Comparison of ENCODE assay signal across 10 mouse cellular contexts in genomic region chr14:31604916-31605315, GRCm38 (mm10). TPM values are rescaled to one million over a fixed set of nuclear protein-coding genes. Genes with fewer than 3 reads are reported as not detected.
DNase-seq lines count a peak whose midpoint lies in the region; ATAC-seq and TF ChIP-seq lines count a peak whose summit lies in the region.
"Had no signal": no experiment of that assay in that cellular context is flagged by ENCODE, and none has a peak within 500 bp of the region (broad histone marks: within the 10 kb centered on the region; RNA-seq: fewer than 3 reads in every experiment).

No protein-coding gene starts in this region.

- no peaks in the 10 kb centered on the region for H3K36me3 ChIP-seq in forebrain, postnatal 0 days (ENCODE audit: insufficient read depth)
- H3K36me3 ChIP-seq in forebrain, embryonic 16.5 days (ENCODE audit: control insufficient read depth, insufficient read depth) = no peaks in the 10 kb centered on the region
- H3K36me3 ChIP-seq in midbrain, postnatal 0 days (ENCODE audit: insufficient read depth, low read length) = no peaks in the 10 kb centered on the region
- H3K36me3 ChIP-seq in midbrain, embryonic 10.5 days = no peaks in the 10 kb centered on the region
- H3K36me3 ChIP-seq in intestine, embryonic 15.5 days = no peaks in the 10 kb centered on the region
- H3K36me3 ChIP-seq: embryonic facial prominence, embryonic 12.5 days; hindbrain, embryonic 15.5 days had no signal

- TF ChIP-seq CTCF in forebrain, postnatal 0 days (IDR thresholded peaks at IDR 0.05; ENCODE audit: low read depth) = peak; percentile 19; the same call in 1 of the 2 replicates
- TF ChIP-seq CTCF in midbrain, postnatal 0 days (IDR thresholded peaks at IDR 0.05) = peak; percentile 69

- no peak for DNase-seq in forebrain, postnatal 0 days
- peak; percentile 40 for DNase-seq in midbrain, postnatal 0 days (ENCODE audit: low spot score)
- no peak for DNase-seq in midbrain, embryonic 10.5 days (ENCODE audit: low spot score)
- peak; percentile 20 to 46 for DNase-seq in heart, postnatal 14 days
- peak; percentile 68 for DNase-seq in thymus, postnatal 14 days
- DNase-seq in urinary bladder, postnatal 14 days (ENCODE audit: low spot score) = no peak

- intact Hi-C loops in heart, postnatal 14 days (cut with DNase I) = loop anchor here (1.0 to 10.0 kb wide), 2 partner anchors 86 to 240 kb away; no protein-coding TSS in a partner anchor

- H3K4me2 ChIP-seq in forebrain, postnatal 0 days (ENCODE audit: low read depth) = no peak overlapping the region
- H3K4me2 ChIP-seq in forebrain, embryonic 16.5 days (ENCODE audit: low read length) = no peak overlapping the region
- H3K4me2 ChIP-seq in midbrain, postnatal 0 days (ENCODE audit: low read depth, low read length, poor library complexity, severe bottlenecking) = no peak overlapping the region
- H3K4me2 ChIP-seq in intestine, embryonic 15.5 days (replicated peaks) = no peak overlapping the region
- H3K4me2 ChIP-seq: embryonic facial prominence, embryonic 12.5 days; hindbrain, embryonic 15.5 days had no signal

- H3K4me3 ChIP-seq in forebrain, postnatal 0 days (ENCODE audit: low read depth, low read length) = no peak overlapping the region
- H3K4me3 ChIP-seq in forebrain, embryonic 16.5 days (replicated peaks; ENCODE audit: low read length) = no peak overlapping the region
- H3K4me3 ChIP-seq in midbrain, postnatal 0 days (ENCODE audit: low read depth, low read length) = no peak overlapping the region
- no peak overlapping the region for H3K4me3 ChIP-seq in midbrain, embryonic 10.5 days
- H3K4me3 ChIP-seq in intestine, embryonic 15.5 days (replicated peaks) = no peak overlapping the region
- H3K4me3 ChIP-seq: embryonic facial prominence, embryonic 12.5 days; hindbrain, embryonic 15.5 days had no signal

- no peak overlapping the region for H3K9ac ChIP-seq in forebrain, postnatal 0 days
- H3K9ac ChIP-seq in forebrain, embryonic 16.5 days (replicated peaks; ENCODE audit: low read depth, low read length) = no peak overlapping the region
- no peak overlapping the region for H3K9ac ChIP-seq in midbrain, postnatal 0 days (replicated peaks; ENCODE audit: low read length, poor library complexity, severe bottlenecking)
- no peak overlapping the region for H3K9ac ChIP-seq in intestine, embryonic 15.5 days
- H3K9ac ChIP-seq: embryonic facial prominence, embryonic 12.5 days; hindbrain, embryonic 15.5 days had no signal

- H3K4me1 ChIP-seq in forebrain, postnatal 0 days (ENCODE audit: insufficient read depth) = no peaks in the 10 kb centered on the region
- no peaks in the 10 kb centered on the region for H3K4me1 ChIP-seq in forebrain, embryonic 16.5 days (replicated peaks; ENCODE audit: control insufficient read depth, insufficient read depth, low read length)
- no peaks in the 10 kb centered on the region for H3K4me1 ChIP-seq in midbrain, postnatal 0 days (ENCODE audit: insufficient read depth, low read length)
- no peaks in the 10 kb centered on the region for H3K4me1 ChIP-seq in midbrain, embryonic 10.5 days
- no peaks in the 10 kb centered on the region for H3K4me1 ChIP-seq in intestine, embryonic 15.5 days (replicated peaks)
- H3K4me1 ChIP-seq: embryonic facial prominence, embryonic 12.5 days; hindbrain, embryonic 15.5 days had no signal

- no peak for ATAC-seq in forebrain, postnatal 0 days
- no peak for ATAC-seq in forebrain, embryonic 16.5 days
- ATAC-seq in midbrain, postnatal 0 days (ENCODE audit: low FRiP score) = no peak
- ATAC-seq in intestine, embryonic 15.5 days = no peak

- H3K9me3 ChIP-seq in forebrain, postnatal 0 days (ENCODE audit: low read length) = no peaks in the 10 kb centered on the region
- H3K9me3 ChIP-seq in forebrain, embryonic 16.5 days (ENCODE audit: control insufficient read depth, low read length) = no peaks in the 10 kb centered on the region
- no peaks in the 10 kb centered on the region for H3K9me3 ChIP-seq in midbrain, postnatal 0 days (ENCODE audit: low read length)
- no peaks in the 10 kb centered on the region for H3K9me3 ChIP-seq in midbrain, embryonic 10.5 days (replicated peaks)
- H3K9me3 ChIP-seq in intestine, embryonic 15.5 days = no peaks in the 10 kb centered on the region
- H3K9me3 ChIP-seq: embryonic facial prominence, embryonic 12.5 days; hindbrain, embryonic 15.5 days had no signal

- 86% methylated on average over 5 of the region's 5 CpGs for WGBS in forebrain, postnatal 0 days
- 81% methylated on average over 5 of the region's 5 CpGs for WGBS in forebrain, embryonic 16.5 days
- WGBS in midbrain, postnatal 0 days = 80% methylated on average over 5 of the region's 5 CpGs
- WGBS in midbrain, embryonic 10.5 days = 82% methylated on average over 5 of the region's 5 CpGs
- WGBS in intestine, embryonic 15.5 days = 69% methylated on average over 5 of the region's 5 CpGs

- no peak overlapping the region for H3K27ac ChIP-seq in forebrain, postnatal 0 days (ENCODE audit: low read depth, low read length)
- no peak overlapping the region for H3K27ac ChIP-seq in forebrain, embryonic 16.5 days (ENCODE audit: low read length)
- no peak overlapping the region for H3K27ac ChIP-seq in midbrain, postnatal 0 days (ENCODE audit: low read depth, low read length)
- no peak overlapping the region for H3K27ac ChIP-seq in midbrain, embryonic 10.5 days (replicated peaks)
- H3K27ac ChIP-seq in intestine, embryonic 15.5 days = no peak overlapping the region
- H3K27ac ChIP-seq: embryonic facial prominence, embryonic 12.5 days; hindbrain, embryonic 15.5 days had no signal

- no peaks in the 10 kb centered on the region for H3K27me3 ChIP-seq in forebrain, postnatal 0 days (ENCODE audit: insufficient read depth, low read length)
- no peaks in the 10 kb centered on the region for H3K27me3 ChIP-seq in forebrain, embryonic 16.5 days (replicated peaks; ENCODE audit: control insufficient read depth, insufficient read depth, low read length)
- H3K27me3 ChIP-seq in midbrain, postnatal 0 days (ENCODE audit: insufficient read depth, low read length) = no peaks in the 10 kb centered on the region
- H3K27me3 ChIP-seq in midbrain, embryonic 10.5 days (ENCODE audit: low read depth, poor library complexity, severe bottlenecking) = no peaks in the 10 kb centered on the region
- no peaks in the 10 kb centered on the region for H3K27me3 ChIP-seq in intestine, embryonic 15.5 days (replicated peaks)
- H3K27me3 ChIP-seq: embryonic facial prominence, embryonic 12.5 days; hindbrain, embryonic 15.5 days had no signal

RNA-seq across cellular contexts. Expression of gene Colq, which starts 13.8 kb away (rescaled TPM):
- 0.43 TPM in 1 of 2 replicates, not detected in the other for total RNA-seq in forebrain, postnatal 0 days (2014; rRNA removed)
- 0.13 TPM in 1 of 2 replicates, not detected in the other for polyA plus RNA-seq in forebrain, postnatal 0 days (2015; fragmentation: Nextera tagmentation; extraction: Ambion mirVana)
- 0.09 TPM in 1 of 2 replicates, not detected in the other for polyA plus RNA-seq in forebrain, embryonic 16.5 days (2015; fragmentation: Nextera tagmentation; extraction: Ambion mirVana)
- total RNA-seq in midbrain, postnatal 0 days (2014; rRNA removed) = 0.38 TPM in 1 of 2 replicates, not detected in the other
- polyA plus RNA-seq in midbrain, postnatal 0 days (2015; fragmentation: Nextera tagmentation; extraction: Ambion mirVana) = 0.06 TPM in 1 of 2 replicates, not detected in the other
- 0.05 and 0.16 TPM in 2 replicates for polyA plus RNA-seq in midbrain, embryonic 10.5 days (2016; fragmentation: Nextera tagmentation; extraction: Ambion mirVana)
- total RNA-seq in heart, postnatal 14 days (2021) = 1 to 10 TPM; 7.1 to 9.5 TPM
- 0.61 and 0.65 TPM in 2 replicates for polyA plus RNA-seq in intestine, embryonic 15.5 days (2015; fragmentation: Nextera tagmentation; extraction: Ambion mirVana)

RNA-seq across cellular contexts. Expression of gene Gm49387, which starts 35.8 kb away (rescaled TPM):
- not detected in 2 replicates for total RNA-seq in forebrain, postnatal 0 days (2014; rRNA removed)
- polyA plus RNA-seq in forebrain, postnatal 0 days (2015; fragmentation: Nextera tagmentation; extraction: Ambion mirVana) = 0.21 and 1.6 TPM in 2 replicates
- polyA plus RNA-seq in forebrain, embryonic 16.5 days (2015; fragmentation: Nextera tagmentation; extraction: Ambion mirVana) = not detected in 2 replicates
- not detected in 2 replicates for total RNA-seq in midbrain, postnatal 0 days (2014; rRNA removed)
- polyA plus RNA-seq in midbrain, postnatal 0 days (2015; fragmentation: Nextera tagmentation; extraction: Ambion mirVana) = not detected in 2 replicates
- 0.12 and 1.4 TPM in 2 replicates for polyA plus RNA-seq in midbrain, embryonic 10.5 days (2016; fragmentation: Nextera tagmentation; extraction: Ambion mirVana)
- 1 to 10 TPM in 1 of 2 experiments, under 1 TPM in 1; 0.85 to 1.2 TPM for total RNA-seq in heart, postnatal 14 days (2021)
- polyA plus RNA-seq in intestine, embryonic 15.5 days (2015; fragmentation: Nextera tagmentation; extraction: Ambion mirVana) = 1.3 TPM in 1 of 2 replicates, not detected in the other
- polyA plus RNA-seq: hindbrain, embryonic 15.5 days had no signal

RNA-seq across cellular contexts. Expression of gene Btd, which starts 35.9 kb away (rescaled TPM):
- 21.2 and 22.7 TPM in 2 replicates for total RNA-seq in forebrain, postnatal 0 days (2014; rRNA removed)
- 16.4 and 19.5 TPM in 2 replicates for polyA plus RNA-seq in forebrain, postnatal 0 days (2015; fragmentation: Nextera tagmentation; extraction: Ambion mirVana)
- polyA plus RNA-seq in forebrain, embryonic 16.5 days (2015; fragmentation: Nextera tagmentation; extraction: Ambion mirVana) = 15.5 and 19.5 TPM in 2 replicates
- 21.9 and 28.7 TPM in 2 replicates for total RNA-seq in midbrain, postnatal 0 days (2014; rRNA removed)
- polyA plus RNA-seq in midbrain, postnatal 0 days (2015; fragmentation: Nextera tagmentation; extraction: Ambion mirVana) = 18.5 and 20.1 TPM in 2 replicates
- polyA plus RNA-seq in midbrain, embryonic 10.5 days (2016; fragmentation: Nextera tagmentation; extraction: Ambion mirVana) = 15.5 and 16.4 TPM in 2 replicates
- 10 to 100 TPM; 11.0 to 13.8 TPM for total RNA-seq in heart, postnatal 14 days (2021)
- polyA plus RNA-seq in intestine, embryonic 15.5 days (2015; fragmentation: Nextera tagmentation; extraction: Ambion mirVana) = 27.6 TPM in 2 replicates

RNA-seq across cellular contexts. Expression of gene Hacl1, which starts 36.2 kb away (rescaled TPM):
- total RNA-seq in forebrain, postnatal 0 days (2014; rRNA removed) = 6.4 and 7.7 TPM in 2 replicates
- polyA plus RNA-seq in forebrain, postnatal 0 days (2015; fragmentation: Nextera tagmentation; extraction: Ambion mirVana) = 6.5 and 7.5 TPM in 2 replicates
- polyA plus RNA-seq in forebrain, embryonic 16.5 days (2015; fragmentation: Nextera tagmentation; extraction: Ambion mirVana) = 6.9 and 8.9 TPM in 2 replicates
- total RNA-seq in midbrain, postnatal 0 days (2014; rRNA removed) = 6.7 and 6.8 TPM in 2 replicates
- 8.4 and 9.4 TPM in 2 replicates for polyA plus RNA-seq in midbrain, postnatal 0 days (2015; fragmentation: Nextera tagmentation; extraction: Ambion mirVana)
- 7.2 and 9.5 TPM in 2 replicates for polyA plus RNA-seq in midbrain, embryonic 10.5 days (2016; fragmentation: Nextera tagmentation; extraction: Ambion mirVana)
- total RNA-seq in heart, postnatal 14 days (2021) = 10 to 100 TPM in 1 of 2 experiments, 1 to 10 TPM in 1; 8.8 to 13.1 TPM
- 15.5 and 17.4 TPM in 2 replicates for polyA plus RNA-seq in intestine, embryonic 15.5 days (2015; fragmentation: Nextera tagmentation; extraction: Ambion mirVana)

Comparison
In these comparisons a context has a peak if more than half of its experiments do, and no peak if none do; other contexts are left out.
1. DNase-seq: peak in midbrain, postnatal 0 days (single experiment), heart, postnatal 14 days (2 of 2) and thymus, postnatal 14 days (single experiment); none in forebrain, postnatal 0 days (single experiment), midbrain, embryonic 10.5 days (single experiment) and urinary bladder, postnatal 14 days (single experiment).